Mouse (Mus musculus): ENCODE measurements around the gene Snx3.

DNA sequence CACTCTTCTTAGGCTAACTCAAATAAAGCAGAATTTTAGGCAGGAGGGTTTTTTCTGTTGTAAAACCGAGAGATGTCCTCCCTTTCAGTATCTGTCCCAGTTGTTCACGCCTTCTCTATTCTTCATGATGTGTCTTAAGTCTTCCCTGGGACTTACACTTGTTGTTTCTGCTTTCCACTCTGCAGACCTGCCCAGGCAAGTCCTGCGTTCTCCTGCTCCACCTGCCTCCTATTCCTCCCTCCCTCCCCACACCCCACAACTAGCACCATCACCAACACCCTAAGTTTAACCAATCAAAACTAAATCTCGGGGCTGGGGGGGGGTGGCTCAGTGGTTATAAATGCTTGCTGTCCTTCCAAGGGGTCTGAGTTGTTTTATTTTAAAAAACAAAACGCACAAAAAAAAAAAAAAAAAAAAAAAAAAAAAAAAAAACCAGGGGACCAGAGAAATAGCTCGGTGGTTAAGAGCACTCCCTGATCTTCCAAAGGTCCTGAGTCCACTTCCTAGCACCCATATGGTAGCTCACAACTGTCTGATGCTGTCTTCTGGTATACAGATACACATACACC, 26.8 kb upstream of the Snx3 start:
- TF ChIP-seq POLR2A (IDR thresholded peaks at IDR 0.05; ENCODE audit: low read depth, low read length) (no peak), CTCF (IDR thresholded peaks at IDR 0.05; ENCODE audit: borderline replicate concordance, insufficient read depth, low read length) (no peak)

All from embryonic fibroblast, embryonic 13.5 days (primary cell).